ENCODE assay signal across 20 mouse cellular contexts in the genomic region with DNA sequence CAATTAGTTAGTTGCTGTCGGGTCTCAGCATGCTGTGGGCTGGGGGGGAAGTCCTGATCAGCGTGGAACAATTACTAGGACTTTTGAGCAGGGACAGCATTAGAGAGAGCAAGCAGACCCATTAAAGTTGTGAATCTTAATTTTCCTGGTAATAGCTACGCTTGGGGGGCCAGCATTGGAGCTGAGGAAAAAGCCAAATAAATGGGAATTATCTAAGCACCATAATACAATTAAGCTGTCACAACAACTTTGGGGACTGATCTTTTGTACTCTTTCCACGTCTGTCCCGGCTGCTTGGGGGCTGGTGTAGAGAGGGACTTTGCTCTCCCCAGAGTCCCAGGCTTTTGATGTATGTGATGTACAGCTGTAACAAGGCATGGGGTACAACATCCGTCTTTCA.
DNase-seq lines count a peak whose midpoint lies in the region; ATAC-seq lines count a peak whose summit lies in the region.
"Had no signal": no experiment of that assay in that cellular context is flagged by ENCODE, and none has a peak within 500 bp of the region (broad histone marks: within the 10 kb centered on the region; RNA-seq: fewer than 3 reads in every experiment).

No protein-coding gene starts in this region.

- intact Hi-C loops in heart, postnatal 25 days (cut with DNase I), result no loop called here

- no peak overlapping the region for H3K9ac ChIP-seq in neural tube, embryonic 11.5 days (ENCODE audit: low read length)
- H3K9ac ChIP-seq in forebrain, embryonic 16.5 days (replicated peaks; ENCODE audit: low read depth, low read length), result no peak overlapping the region
- no peak overlapping the region for H3K9ac ChIP-seq in midbrain, embryonic 15.5 days
- H3K9ac ChIP-seq: intestine, embryonic 15.5 days; lung, embryonic 14.5 days had no signal

- WGBS in neural tube, embryonic 11.5 days, result 29% methylated on average over 6 of the region's 6 CpGs
- 2% methylated on average over 6 of the region's 6 CpGs for WGBS in forebrain, embryonic 16.5 days
- 11% methylated on average over 6 of the region's 6 CpGs for WGBS in midbrain, embryonic 15.5 days

- no peaks in the 10 kb centered on the region for H3K27me3 ChIP-seq in neural tube, embryonic 11.5 days (ENCODE audit: control insufficient read depth, insufficient read depth, low read length)
- H3K27me3 ChIP-seq in forebrain, embryonic 16.5 days (replicated peaks; ENCODE audit: control insufficient read depth, insufficient read depth, low read length), result no peaks in the 10 kb centered on the region
- H3K27me3 ChIP-seq in midbrain, embryonic 15.5 days (replicated peaks), result no peaks in the 10 kb centered on the region
- H3K27me3 ChIP-seq: intestine, embryonic 15.5 days had no signal

- peak; percentile 85 for ATAC-seq in neural tube, embryonic 11.5 days (ENCODE audit: insufficient read depth, low FRiP score, low TSS enrichment)
- ATAC-seq in forebrain, embryonic 16.5 days, result peak; percentile 96
- peak; percentile 91 for ATAC-seq in midbrain, embryonic 15.5 days (replicated peaks)
- ATAC-seq: intestine, embryonic 15.5 days had no signal

- H3K9me3 ChIP-seq in neural tube, embryonic 11.5 days (ENCODE audit: control insufficient read depth, low read length), result no peaks in the 10 kb centered on the region
- no peaks in the 10 kb centered on the region for H3K9me3 ChIP-seq in forebrain, embryonic 16.5 days (ENCODE audit: control insufficient read depth, low read length)
- no peaks in the 10 kb centered on the region for H3K9me3 ChIP-seq in midbrain, embryonic 15.5 days
- H3K9me3 ChIP-seq: G1E; intestine, embryonic 15.5 days had no signal

- H3K36me3 ChIP-seq in neural tube, embryonic 11.5 days (ENCODE audit: control insufficient read depth, insufficient read depth, low read length), result no peaks in the 10 kb centered on the region
- H3K36me3 ChIP-seq in forebrain, embryonic 16.5 days (ENCODE audit: control insufficient read depth, insufficient read depth), result no peaks in the 10 kb centered on the region
- no peaks in the 10 kb centered on the region for H3K36me3 ChIP-seq in midbrain, embryonic 15.5 days (replicated peaks)
- H3K36me3 ChIP-seq: G1E; intestine, embryonic 15.5 days had no signal

- H3K4me3 ChIP-seq in neural tube, embryonic 11.5 days (ENCODE audit: low read depth, low read length), result no peak overlapping the region
- no peak overlapping the region for H3K4me3 ChIP-seq in forebrain, embryonic 16.5 days (replicated peaks; ENCODE audit: low read length)
- no peak overlapping the region for H3K4me3 ChIP-seq in midbrain, embryonic 15.5 days
- H3K4me3 ChIP-seq: intestine, embryonic 15.5 days had no signal

- H3K27ac ChIP-seq in neural tube, embryonic 11.5 days (ENCODE audit: low read depth, low read length), result no peak overlapping the region
- H3K27ac ChIP-seq in forebrain, embryonic 16.5 days (ENCODE audit: low read length), result peak overlapping the region; percentile 17
- no peak overlapping the region for H3K27ac ChIP-seq in midbrain, embryonic 15.5 days
- H3K27ac ChIP-seq: intestine, embryonic 15.5 days; macrophage had no signal

- no peak overlapping the region for H3K4me2 ChIP-seq in neural tube, embryonic 11.5 days (ENCODE audit: low read depth)
- H3K4me2 ChIP-seq in forebrain, embryonic 16.5 days (ENCODE audit: low read length), result peak overlapping the region; percentile 40
- peak overlapping the region; percentile 36 for H3K4me2 ChIP-seq in midbrain, embryonic 15.5 days
- H3K4me2 ChIP-seq: intestine, embryonic 15.5 days; liver, embryonic 11.5 days; lung, embryonic 14.5 days had no signal

- no peaks in the 10 kb centered on the region for H3K4me1 ChIP-seq in neural tube, embryonic 11.5 days (ENCODE audit: control insufficient read depth, insufficient read depth, low read length)
- peaks cover 13% of the 10 kb centered on the region for H3K4me1 ChIP-seq in forebrain, embryonic 16.5 days (replicated peaks; ENCODE audit: control insufficient read depth, insufficient read depth, low read length)
- H3K4me1 ChIP-seq in midbrain, embryonic 15.5 days, result peaks cover 10% of the 10 kb centered on the region
- H3K4me1 ChIP-seq: intestine, embryonic 15.5 days had no signal

- DNase-seq in neural tube, embryonic 11.5 days (ENCODE audit: low spot score), result no peak
- no peak for DNase-seq in neural tube, embryonic 10.5 days (ENCODE audit: extremely low spot score, low spot score)
- DNase-seq in retina, postnatal 7 days (ENCODE audit: low read depth, low spot score), result peak; percentile 2
- no peak for DNase-seq in heart, postnatal 25 days (ENCODE audit: low spot score)
- DNase-seq in cerebellum, adult 18-20 months, result no peak
- DNase-seq in right cerebral cortex, postnatal 4 days, result no peak
- DNase-seq: adrenal gland, adult 2 months; cerebellum, adult 8-10 months; gastrocnemius, postnatal 10 days; heart, postnatal 10 days; kidney, postnatal 10 days; left cerebral cortex, postnatal 4 days; lung, embryonic 14.5 days; thymus, postnatal 25 days had no signal
